Mouse (Mus musculus): ENCODE results near the gene Fcna. TPM values are rescaled to one million over a fixed set of nuclear protein-coding genes. Genes with fewer than 3 reads are reported as not detected.

Fcna gene
- polyA plus RNA-seq, 2 experiments: 0.98 to 2.0 TPM

GRCm38 (mm10) chr2:25654502-25654901 is 26.7 kb upstream of the Fcna start:
- TF ChIP-seq POLR2A (IDR thresholded peaks at IDR 0.05; ENCODE audit: borderline replicate concordance, extremely low read depth, insufficient read depth, insufficient read length): no peak
- Histone ChIP-seq H3K4me1 (ENCODE audit: control insufficient read depth, insufficient read depth, low read length) (no peaks in the 10 kb centered on the region), H3K4me3 (replicated peaks; ENCODE audit: low read length) (no peak overlapping the region), H3K27me3 (ENCODE audit: control insufficient read depth, insufficient read depth, low read length) (no peaks in the 10 kb centered on the region), H3K27ac (replicated peaks; ENCODE audit: low read depth, low read length) (no peak overlapping the region), H3K36me3 (ENCODE audit: control insufficient read depth, insufficient read depth, low read length) (no peaks in the 10 kb centered on the region), H3K9me3 (ENCODE audit: control insufficient read depth, low read length) (no peaks in the 10 kb centered on the region), H3K9ac (ENCODE audit: low read depth, low read length, severe bottlenecking) (no peak overlapping the region), H3K4me2 (replicated peaks; ENCODE audit: low read depth, low read length, severe bottlenecking) (no peak overlapping the region)
- WGBS: 67% methylated on average over 1 of the region's 1 CpGs
- DNase-seq (ENCODE audit: low spot score) (no peak), ATAC-seq (ENCODE audit: low FRiP score, low read depth) (no peak)

GRCm38 (mm10) chr2:25652902-25653301 is 25.1 kb upstream of the Fcna start, which contains the start of gene Lcn8:
TSS of gene Lcn8 (plus strand) at chr2:25653120.
- TF ChIP-seq POLR2A (IDR thresholded peaks at IDR 0.05; ENCODE audit: borderline replicate concordance, extremely low read depth, insufficient read depth, insufficient read length): no peak
- Histone ChIP-seq H3K4me2 (replicated peaks; ENCODE audit: low read depth, low read length, severe bottlenecking) (no peak within 1 kb of the TSS), H3K9me3 (ENCODE audit: control insufficient read depth, low read length) (no peaks in the 10 kb centered on the region), H3K4me3 (replicated peaks; ENCODE audit: low read length) (no peak within 1 kb of the TSS), H3K27me3 (ENCODE audit: control insufficient read depth, insufficient read depth, low read length) (no peaks in the 10 kb centered on the region), H3K4me1 (ENCODE audit: control insufficient read depth, insufficient read depth, low read length) (no peaks in the 10 kb centered on the region), H3K36me3 (ENCODE audit: control insufficient read depth, insufficient read depth, low read length) (no peaks in the 10 kb centered on the region), H3K9ac (ENCODE audit: low read depth, low read length, severe bottlenecking) (no peak within 1 kb of the TSS), H3K27ac (replicated peaks; ENCODE audit: low read depth, low read length) (no peak within 1 kb of the TSS)
- WGBS: 71% methylated on average over 2 of the region's 2 CpGs
- DNase-seq (ENCODE audit: low spot score) (no peak), ATAC-seq (ENCODE audit: low FRiP score, low read depth) (no peak)

- ATAC-seq (ENCODE audit: low FRiP score, low read depth): no peak
- no peaks in the 10 kb centered on the region for H3K9me3 ChIP-seq (ENCODE audit: control insufficient read depth, low read length)
These were observed 12.1 kb upstream of the Fcna start for GRCm38 (mm10) chr2:25639890-25640289.

GRCm38 (mm10) chr2:25634046-25634445 is 6.2 kb upstream of the Fcna start:
- H3K4me2 ChIP-seq (replicated peaks; ENCODE audit: low read depth, low read length, severe bottlenecking): no peak overlapping the region
- no peak overlapping the region for H3K4me3 ChIP-seq (replicated peaks; ENCODE audit: low read length)
- H3K36me3 ChIP-seq (ENCODE audit: control insufficient read depth, insufficient read depth, low read length): no peaks in the 10 kb centered on the region
- 36% methylated on average over 1 of the region's 1 CpGs for WGBS
- H3K27me3 ChIP-seq (ENCODE audit: control insufficient read depth, insufficient read depth, low read length): no peaks in the 10 kb centered on the region
- no peak overlapping the region for H3K27ac ChIP-seq (replicated peaks; ENCODE audit: low read depth, low read length)
- H3K4me1 ChIP-seq (ENCODE audit: control insufficient read depth, insufficient read depth, low read length): no peaks in the 10 kb centered on the region
- DNase-seq (ENCODE audit: low spot score) (no peak), ATAC-seq (ENCODE audit: low FRiP score, low read depth) (no peak)
- TF ChIP-seq POLR2A (IDR thresholded peaks at IDR 0.05; ENCODE audit: borderline replicate concordance, extremely low read depth, insufficient read depth, insufficient read length): no peak
- H3K9me3 ChIP-seq (ENCODE audit: control insufficient read depth, low read length): no peaks in the 10 kb centered on the region
- H3K9ac ChIP-seq (ENCODE audit: low read depth, low read length, severe bottlenecking): no peak overlapping the region

More at GRCm38 (mm10) chr2:25639890-25640289, 12.1 kb upstream of the Fcna start:
- H3K4me3 ChIP-seq (replicated peaks; ENCODE audit: low read length): no peak overlapping the region
- DNase-seq (ENCODE audit: low spot score): peak; percentile 37
- WGBS: 18% methylated on average over 6 of the region's 6 CpGs
- H3K4me1 ChIP-seq (ENCODE audit: control insufficient read depth, insufficient read depth, low read length): no peaks in the 10 kb centered on the region
- H3K9ac ChIP-seq (ENCODE audit: low read depth, low read length, severe bottlenecking): no peak overlapping the region
- H3K36me3 ChIP-seq (ENCODE audit: control insufficient read depth, insufficient read depth, low read length): no peaks in the 10 kb centered on the region
- no peak overlapping the region for H3K4me2 ChIP-seq (replicated peaks; ENCODE audit: low read depth, low read length, severe bottlenecking)
- H3K27ac ChIP-seq (replicated peaks; ENCODE audit: low read depth, low read length): no peak overlapping the region
- no peak for TF ChIP-seq POLR2A (IDR thresholded peaks at IDR 0.05; ENCODE audit: borderline replicate concordance, extremely low read depth, insufficient read depth, insufficient read length)
- no peaks in the 10 kb centered on the region for H3K27me3 ChIP-seq (ENCODE audit: control insufficient read depth, insufficient read depth, low read length)

GRCm38 (mm10) chr2:25633616-25634015 is 5.8 kb upstream of the Fcna start:
- no peak for DNase-seq (ENCODE audit: low spot score)
- Histone ChIP-seq H3K4me3 (replicated peaks; ENCODE audit: low read length) (no peak overlapping the region), H3K27me3 (ENCODE audit: control insufficient read depth, insufficient read depth, low read length) (no peaks in the 10 kb centered on the region), H3K36me3 (ENCODE audit: control insufficient read depth, insufficient read depth, low read length) (no peaks in the 10 kb centered on the region), H3K4me2 (replicated peaks; ENCODE audit: low read depth, low read length, severe bottlenecking) (no peak overlapping the region), H3K27ac (replicated peaks; ENCODE audit: low read depth, low read length) (no peak overlapping the region), H3K9me3 (ENCODE audit: control insufficient read depth, low read length) (no peaks in the 10 kb centered on the region), H3K9ac (ENCODE audit: low read depth, low read length, severe bottlenecking) (no peak overlapping the region), H3K4me1 (ENCODE audit: control insufficient read depth, insufficient read depth, low read length) (no peaks in the 10 kb centered on the region)
- WGBS: 86% methylated on average over 3 of the region's 3 CpGs
- ATAC-seq (ENCODE audit: low FRiP score, low read depth): no peak
- TF ChIP-seq POLR2A (IDR thresholded peaks at IDR 0.05; ENCODE audit: borderline replicate concordance, extremely low read depth, insufficient read depth, insufficient read length): no peak

GRCm38 (mm10) chr2:25628738-25629137 is 908 bp upstream of the Fcna start:
- Histone ChIP-seq H3K27me3 (ENCODE audit: control insufficient read depth, insufficient read depth, low read length) (no peaks in the 10 kb centered on the region), H3K4me3 (replicated peaks; ENCODE audit: low read length) (no peak overlapping the region), H3K9ac (ENCODE audit: low read depth, low read length, severe bottlenecking) (no peak overlapping the region), H3K4me2 (replicated peaks; ENCODE audit: low read depth, low read length, severe bottlenecking) (no peak overlapping the region), H3K27ac (replicated peaks; ENCODE audit: low read depth, low read length) (no peak overlapping the region), H3K4me1 (ENCODE audit: control insufficient read depth, insufficient read depth, low read length) (no peaks in the 10 kb centered on the region), H3K36me3 (ENCODE audit: control insufficient read depth, insufficient read depth, low read length) (no peaks in the 10 kb centered on the region), H3K9me3 (ENCODE audit: control insufficient read depth, low read length) (no peaks in the 10 kb centered on the region)
- TF ChIP-seq POLR2A (IDR thresholded peaks at IDR 0.05; ENCODE audit: borderline replicate concordance, extremely low read depth, insufficient read depth, insufficient read length): no peak
- 52% methylated on average over 4 of the region's 4 CpGs for whole genome bisulfite sequencing
- DNase-seq (ENCODE audit: low spot score) (no peak), ATAC-seq (ENCODE audit: low FRiP score, low read depth) (no peak)

Data from limb, embryonic 14.5 days (tissue).